8 mouse cellular contexts compared by ENCODE assay signal in the genomic region with DNA sequence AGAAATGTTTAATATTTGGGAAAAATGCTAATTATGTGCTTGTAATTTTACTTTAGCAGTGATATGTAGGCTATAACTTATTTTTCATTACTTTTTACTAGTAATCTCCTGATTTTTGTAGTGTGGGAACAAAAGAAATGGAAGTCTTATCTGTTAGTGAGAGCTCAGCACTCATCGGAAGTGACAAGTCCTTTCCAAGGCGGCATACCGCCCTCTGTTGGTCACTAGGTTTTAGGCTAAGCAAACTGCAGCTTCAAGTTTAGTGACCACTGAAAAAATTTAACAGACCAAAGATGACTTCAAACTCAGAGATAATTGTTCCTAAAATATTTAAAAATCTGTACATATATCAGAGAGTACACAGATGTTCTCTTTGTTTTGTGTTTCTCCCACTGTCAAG.
DNase-seq lines count a peak whose midpoint lies in the region.

No protein-coding gene starts in this region.

- peak; percentile 27 for DNase-seq in ovary, postnatal 10 days (ENCODE audit: low spot score)
- DNase-seq in ovary, adult 18-20 months (ENCODE audit: low spot score), result no peak
- DNase-seq in cerebellum, postnatal 14 days, result peak; percentile 87 to 91
- DNase-seq in frontal cortex, postnatal 36 days (ENCODE audit: low spot score in 2 of 2), result peak; percentile 54 to 68
- peak; percentile 75 for DNase-seq in kidney, postnatal 14 days
- peak; percentile 38 to 50 for DNase-seq in lung, adult 18-20 months
- DNase-seq in retina, postnatal 7 days (ENCODE audit: low read depth, low spot score), result peak; percentile 51
- no peak for DNase-seq in thymus, postnatal 14 days

Comparison
In these comparisons a context has a peak if more than half of its experiments do, and no peak if none do; other contexts are left out.
1. DNase-seq: peak in ovary, postnatal 10 days (single experiment), cerebellum, postnatal 14 days (2 of 2), frontal cortex, postnatal 36 days (2 of 2), kidney, postnatal 14 days (single experiment), lung, adult 18-20 months (2 of 2) and retina, postnatal 7 days (single experiment); none in ovary, adult 18-20 months (single experiment) and thymus, postnatal 14 days (single experiment).